Mouse (Mus musculus) bone marrow macrophage, adult 2 months (primary cell): Measurements from ENCODE around the gene Nags. TPM values are rescaled to one million over a fixed set of nuclear protein-coding genes. Genes with fewer than 3 reads are reported as not detected.
"Not testable (repeated sequence)": the region's sequence is repeated elsewhere in the genome, so short reads cannot be mapped to it uniquely, and the experiment has no call there.

Experiments
- H3K27ac ChIP-seq: 2 replicates; pipeline ENCODE4 v1.5.1; 2012; ENCODE audit warnings: low read depth, low read length; ENCODE audit not compliant: insufficient read depth
- H3K4me1 ChIP-seq: 2 replicates; pipeline ENCODE4 v1.6.1; 2012; ENCODE audit warnings: low read length; ENCODE audit not compliant: control insufficient read depth, insufficient read depth
- H3K4me3 ChIP-seq: 2 replicates; pipeline ENCODE4 v1.5.1; 2012; ENCODE audit warnings: mild to moderate bottlenecking, low read length, moderate library complexity; ENCODE audit not compliant: insufficient read depth
- CTCF ChIP-seq: IDR thresholded peaks from 2 replicates; pipeline ENCODE4 v1.5.1; 2012; ENCODE audit warnings: low read depth, mild to moderate bottlenecking, low read length, moderate library complexity
- POLR2A ChIP-seq: IDR thresholded peaks from 2 replicates; pipeline ENCODE4 v1.6.1; 2012; ENCODE audit warnings: mild to moderate bottlenecking, low read depth, low read length, borderline replicate concordance
- polyA plus RNA-seq: library from polyadenylated mRNA; stranded (reverse); fragments of >200 nt; gene quantifications from 2 replicates; pipeline ENCODE4 v1.2.4, GENCODE M21; 2012; ENCODE audit not compliant: missing spikeins, insufficient read depth, insufficient read length

Nags gene
- polyA plus RNA-seq, 1 experiment: not detected

GRCm38 (mm10) chr11:102156039-102156785 lies 10.9 kb downstream of the Nags start, which contains the start of gene Tmem101:
Tmem101 (minus strand) TSS chr11:102156404.
- peak within 1 kb of the TSS; percentile 5; the same call in 1 of the 2 replicates for H3K27ac ChIP-seq
- H3K4me3 ChIP-seq: peak within 1 kb of the TSS; percentile 95
- peaks cover 3% of the 10 kb centered on the region; the same call in 1 of the 2 replicates for H3K4me1 ChIP-seq
- TF ChIP-seq CTCF: no peak
- no peak for TF ChIP-seq POLR2A

GRCm38 (mm10) chr11:102156786-102157089 lies 11.4 kb downstream of the Nags start:
- Histone ChIP-seq H3K4me3 (no peak overlapping the region), H3K4me1 (peaks cover 3% of the 10 kb centered on the region; the same call in 1 of the 2 replicates), H3K27ac (no peak overlapping the region)
- TF ChIP-seq POLR2A: no peak
- TF ChIP-seq CTCF: no peak

- not testable (repeated sequence) for H3K27ac ChIP-seq, H3K4me1 ChIP-seq, H3K4me3 ChIP-seq
Measured at GRCm38 (mm10) chr11:102158024-102158423, 12.7 kb downstream of the Nags start.

DNA sequence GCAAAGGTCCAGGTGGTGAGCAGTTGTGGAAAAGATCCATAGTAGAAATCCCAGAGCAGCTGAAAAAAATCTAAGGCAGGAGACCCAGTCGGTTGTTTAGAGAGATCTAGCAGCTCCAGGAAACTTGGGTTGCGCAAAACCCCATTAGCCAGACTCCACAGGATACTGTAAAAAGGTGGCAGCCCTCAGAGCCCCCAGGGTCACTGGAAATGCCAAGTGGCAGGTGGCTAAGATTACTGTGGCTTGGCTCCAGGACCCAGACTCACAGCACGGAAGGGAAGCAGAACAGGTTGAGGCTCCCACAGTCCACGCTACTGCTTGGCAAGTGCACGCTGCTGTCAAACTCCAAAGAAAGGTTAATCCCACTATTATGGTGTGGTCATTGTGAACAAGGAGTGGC lies 14.5 kb downstream of the Nags start:
- Histone ChIP-seq H3K4me1 (peaks cover 3% of the 10 kb centered on the region; the same call in 1 of the 2 replicates), H3K27ac (no peak overlapping the region), H3K4me3 (no peak overlapping the region)
- TF ChIP-seq POLR2A: no peak
- TF ChIP-seq CTCF: no peak

- no peak overlapping the region for H3K27ac ChIP-seq
- no peak overlapping the region for H3K4me3 ChIP-seq
- peaks cover 14% of the 10 kb centered on the region for H3K4me1 ChIP-seq
- TF ChIP-seq CTCF (no peak), POLR2A (no peak)
Measured at GRCm38 (mm10) chr11:102165971-102166722, 20.8 kb downstream of the Nags start.

- Histone ChIP-seq H3K4me3 (no peak overlapping the region), H3K4me1 (peaks cover 14% of the 10 kb centered on the region)
- TF ChIP-seq CTCF (no peak), POLR2A (no peak)
Measured at GRCm38 (mm10) chr11:102167539-102167938, 22.2 kb downstream of the Nags start.

DNA sequence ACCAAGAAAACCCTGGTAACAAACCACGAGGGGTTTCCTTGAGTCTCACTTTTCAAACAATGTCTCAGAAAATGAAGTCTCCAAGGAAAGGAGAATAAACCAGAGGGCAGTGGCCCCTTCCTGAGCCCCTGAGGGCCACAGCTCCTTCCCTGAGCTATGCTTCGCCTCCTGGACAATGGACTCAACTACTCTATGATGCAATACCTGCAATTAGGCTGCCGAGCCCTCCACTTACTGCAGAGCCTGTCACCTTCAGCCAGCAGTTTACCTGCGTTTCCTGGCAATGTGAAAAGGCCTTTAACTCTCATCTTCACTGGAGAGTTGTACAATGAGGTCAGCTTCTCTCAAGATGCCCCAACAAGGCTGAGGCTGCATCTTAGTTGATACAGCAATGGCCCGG lies 23.4 kb downstream of the Nags start:
- no peak overlapping the region for H3K4me3 ChIP-seq
- TF ChIP-seq CTCF (no peak), POLR2A (no peak)
- H3K4me1 ChIP-seq: peaks cover 14% of the 10 kb centered on the region
- no peak overlapping the region for H3K27ac ChIP-seq

More at GRCm38 (mm10) chr11:102167539-102167938, 22.2 kb downstream of the Nags start:
- no peak overlapping the region for H3K27ac ChIP-seq

GRCm38 (mm10) chr11:102179836-102180235 lies 34.5 kb downstream of the Nags start:
- TF ChIP-seq POLR2A (no peak), CTCF (no peak)
- Histone ChIP-seq H3K4me1 (peaks cover 11% of the 10 kb centered on the region), H3K4me3 (no peak overlapping the region), H3K27ac (no peak overlapping the region)

DNA sequence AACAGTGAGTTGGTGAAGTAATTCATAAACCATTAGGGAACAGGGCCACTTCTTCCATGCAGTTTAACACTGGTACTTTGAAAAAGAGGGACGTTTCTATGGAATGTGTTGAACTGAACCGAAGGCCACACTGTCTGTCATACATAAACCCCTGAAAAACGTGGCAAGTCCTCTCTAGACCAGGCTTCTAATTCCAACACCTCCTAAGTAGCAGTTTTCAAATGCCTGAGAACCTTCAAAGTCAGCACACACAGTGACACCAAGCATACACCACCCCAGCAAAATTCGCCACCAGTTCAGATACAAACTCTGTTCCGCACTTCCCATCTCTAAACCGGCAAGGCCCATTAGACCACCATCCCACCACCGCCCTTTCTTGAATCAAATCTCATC lies 38.9 kb downstream of the Nags start:
- Histone ChIP-seq H3K4me1 (peaks cover 21% of the 10 kb centered on the region), H3K27ac (peak overlapping the region; percentile 44), H3K4me3 (peak overlapping the region; percentile 79)
- no peak for TF ChIP-seq CTCF
- no peak for TF ChIP-seq POLR2A
